ENCODE assay signal across 15 mouse cellular contexts in genomic region chr6:24342471-24342870, GRCm38 (mm10).
"Had no signal": no experiment of that assay in that cellular context is flagged by ENCODE, and none has a peak within 500 bp of the region (broad histone marks: within the 10 kb centered on the region; RNA-seq: fewer than 3 reads in every experiment).

No protein-coding gene starts in this region.

- H3K9ac ChIP-seq: liver, postnatal 0 days; lung, embryonic 15.5 days; midbrain, embryonic 13.5 days; midbrain, embryonic 15.5 days; neural tube, embryonic 12.5 days had no signal

- H3K27me3 ChIP-seq: lung, embryonic 15.5 days; megakaryocyte, embryonic 14.5 days; midbrain, embryonic 13.5 days; midbrain, embryonic 15.5 days; neural tube, embryonic 12.5 days had no signal

- ATAC-seq: liver, postnatal 0 days; lung, postnatal 0 days; midbrain, embryonic 13.5 days; midbrain, embryonic 15.5 days had no signal

- H3K4me1 ChIP-seq: lung, embryonic 15.5 days; megakaryocyte, embryonic 14.5 days; midbrain, embryonic 13.5 days; midbrain, embryonic 15.5 days; neural tube, embryonic 12.5 days had no signal

- H3K9me3 ChIP-seq: lung, embryonic 15.5 days; midbrain, embryonic 13.5 days; midbrain, embryonic 15.5 days; neural tube, embryonic 12.5 days had no signal

- DNase-seq: liver, postnatal 0 days; lung, adult 2 months; lung, postnatal 14 days; right cerebral cortex, postnatal 14 days; thymus, adult 18-20 months; thymus, postnatal 14 days; thymus, postnatal 36 days had no signal

- H3K36me3 ChIP-seq: lung, embryonic 15.5 days; midbrain, embryonic 13.5 days; midbrain, embryonic 15.5 days; neural tube, embryonic 12.5 days had no signal

- H3K27ac ChIP-seq: lung, embryonic 15.5 days; macrophage; midbrain, embryonic 13.5 days; midbrain, embryonic 15.5 days; neural tube, embryonic 12.5 days had no signal

- H3K4me2 ChIP-seq: lung, embryonic 15.5 days; midbrain, embryonic 11.5 days; midbrain, embryonic 13.5 days; midbrain, embryonic 15.5 days; neural tube, embryonic 12.5 days had no signal

- H3K4me3 ChIP-seq: lung, embryonic 15.5 days; megakaryocyte, embryonic 14.5 days; midbrain, embryonic 13.5 days; midbrain, embryonic 15.5 days; neural tube, embryonic 12.5 days had no signal
